Mouse (Mus musculus) cortical plate, adult 2 months (tissue): ENCODE results near the gene Tbc1d22a.

ENCODE experiments used
- CTCF ChIP-seq: fragments of 200-500 bp; IDR thresholded peaks from 2 replicates; pipeline ENCODE4 v1.5.1; 2011; ENCODE audit warnings: mild to moderate bottlenecking, control low read depth, low read length; ENCODE audit not compliant: insufficient read depth; ENCODE audit errors: extremely low read depth
- POLR2A ChIP-seq: fragments of 200-500 bp; IDR thresholded peaks from 2 replicates; pipeline ENCODE4 v1.6.1; 2011; ENCODE audit warnings: mild to moderate bottlenecking, low read length, control low read depth; ENCODE audit not compliant: insufficient read depth; ENCODE audit errors: extremely low read depth

DNA sequence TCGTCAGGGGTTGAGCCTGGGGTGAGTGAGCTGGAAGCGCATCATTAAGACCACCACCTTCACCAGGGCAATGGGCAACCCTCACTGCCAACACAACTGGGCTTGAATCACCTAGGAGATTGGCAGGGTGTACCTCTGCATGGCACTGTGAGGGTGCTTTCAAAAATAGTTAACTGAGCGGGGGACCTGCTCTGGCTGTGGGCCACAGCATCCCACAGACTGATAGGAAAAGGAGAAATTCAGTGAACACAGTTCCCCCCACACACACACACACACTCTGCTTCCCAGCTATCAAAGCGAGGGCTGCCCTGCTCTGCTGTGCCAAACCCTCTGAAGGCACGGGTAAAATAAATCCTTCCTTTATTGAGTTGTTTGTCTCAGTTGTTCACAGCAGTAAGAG lies 273.1 kb downstream of the Tbc1d22a start:
- TF ChIP-seq CTCF (no peak), POLR2A (no peak)
